Mouse (Mus musculus): ENCODE results near the gene Zc3hav1l.

GRCm38 (mm10) chr6:38341751-38342665, 42.9 kb upstream of the Zc3hav1l start:
- TF ChIP-seq CTCF (IDR thresholded peaks at IDR 0.05; ENCODE audit: borderline replicate concordance, insufficient read depth, low read depth, low read length), result no peak
- no peak for TF ChIP-seq POLR2A (IDR thresholded peaks at IDR 0.05; ENCODE audit: borderline replicate concordance, insufficient read depth, low read length)
